Mouse (Mus musculus): Measurements from ENCODE around the gene Grm2. TPM values are rescaled to one million over a fixed set of nuclear protein-coding genes. Genes with fewer than 3 reads are reported as not detected.
"Not testable (repeated sequence)": the region's sequence is repeated elsewhere in the genome, so short reads cannot be mapped to it uniquely, and the experiment has no call there.

Gene Grm2
- polyA plus RNA-seq, 1 experiment from 2014 or later, result not detected

DNA sequence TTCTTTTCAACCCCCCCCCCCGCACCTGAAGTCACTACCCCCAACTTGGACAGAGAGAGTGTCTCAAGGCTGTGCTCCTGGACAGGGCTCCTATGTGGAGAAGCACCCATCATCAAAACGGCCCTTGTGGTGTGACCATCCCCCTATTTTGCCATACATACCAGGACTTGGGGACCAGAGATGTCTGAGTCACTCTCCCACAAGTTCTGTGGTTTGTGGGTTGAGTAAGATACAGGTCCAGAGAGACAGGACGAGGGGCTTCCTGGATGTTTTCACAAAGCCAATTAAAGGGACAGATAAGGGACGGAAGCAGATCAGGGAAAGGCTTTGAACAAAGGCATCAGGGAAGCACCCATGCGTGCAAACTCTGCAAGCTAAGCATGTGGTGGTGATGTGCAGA lies 14.5 kb downstream of the Grm2 start:
- ATAC-seq (ENCODE audit: low read depth), result no peak
- Histone ChIP-seq H3K27me3 (ENCODE audit: control insufficient read depth, insufficient read depth, low read depth, low read length) (no peaks in the 10 kb centered on the region), H3K4me2 (ENCODE audit: low read depth, low read length) (no peak overlapping the region), H3K9ac (ENCODE audit: low read depth, low read length) (no peak overlapping the region), H3K4me3 (ENCODE audit: low read depth, low read length) (no peak overlapping the region), H3K4me1 (ENCODE audit: control insufficient read depth, low read depth, low read length) (no peaks in the 10 kb centered on the region; the same call in 1 of the 2 replicates), H3K27ac (ENCODE audit: low read length) (no peak overlapping the region), H3K9me3 (replicated peaks; ENCODE audit: control insufficient read depth, low read length) (no peaks in the 10 kb centered on the region), H3K36me3 (ENCODE audit: control insufficient read depth, insufficient read depth) (no peaks in the 10 kb centered on the region)
- WGBS (ENCODE audit: insufficient replicate concordance), result 31% methylated on average over 5 of the region's 5 CpGs

DNA sequence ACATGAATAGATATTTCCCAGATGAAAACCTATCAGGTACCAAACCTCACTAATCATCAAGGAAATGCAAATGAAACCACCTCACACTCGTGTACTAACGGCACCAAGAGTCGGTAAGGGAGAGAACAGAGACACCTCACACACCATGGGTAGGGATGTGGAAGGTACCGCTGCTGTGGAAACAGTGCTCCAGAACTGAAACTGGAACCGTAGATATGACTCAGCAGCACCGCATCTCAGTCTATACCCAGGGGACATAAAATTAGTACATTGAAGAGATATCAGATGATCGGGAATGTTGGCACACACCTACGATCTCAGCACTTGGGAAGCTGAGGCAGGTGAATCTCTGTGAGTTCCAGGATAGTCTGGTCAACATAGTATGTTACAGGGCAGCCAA lies 17.7 kb downstream of the Grm2 start:
- H3K4me3 ChIP-seq (ENCODE audit: low read depth, low read length), result no peak overlapping the region
- no peaks in the 10 kb centered on the region for H3K9me3 ChIP-seq (replicated peaks; ENCODE audit: control insufficient read depth, low read length)
- 70% methylated on average over 8 of the region's 8 CpGs for WGBS (ENCODE audit: insufficient replicate concordance)
- no peaks in the 10 kb centered on the region for H3K36me3 ChIP-seq (ENCODE audit: control insufficient read depth, insufficient read depth)
- no peak overlapping the region for H3K9ac ChIP-seq (ENCODE audit: low read depth, low read length)
- no peak overlapping the region for H3K4me2 ChIP-seq (ENCODE audit: low read depth, low read length)
- no peaks in the 10 kb centered on the region; the same call in 1 of the 2 replicates for H3K4me1 ChIP-seq (ENCODE audit: control insufficient read depth, low read depth, low read length)
- no peaks in the 10 kb centered on the region for H3K27me3 ChIP-seq (ENCODE audit: control insufficient read depth, insufficient read depth, low read depth, low read length)
- H3K27ac ChIP-seq (ENCODE audit: low read length), result no peak overlapping the region
- no peak for ATAC-seq (ENCODE audit: low read depth)

DNA sequence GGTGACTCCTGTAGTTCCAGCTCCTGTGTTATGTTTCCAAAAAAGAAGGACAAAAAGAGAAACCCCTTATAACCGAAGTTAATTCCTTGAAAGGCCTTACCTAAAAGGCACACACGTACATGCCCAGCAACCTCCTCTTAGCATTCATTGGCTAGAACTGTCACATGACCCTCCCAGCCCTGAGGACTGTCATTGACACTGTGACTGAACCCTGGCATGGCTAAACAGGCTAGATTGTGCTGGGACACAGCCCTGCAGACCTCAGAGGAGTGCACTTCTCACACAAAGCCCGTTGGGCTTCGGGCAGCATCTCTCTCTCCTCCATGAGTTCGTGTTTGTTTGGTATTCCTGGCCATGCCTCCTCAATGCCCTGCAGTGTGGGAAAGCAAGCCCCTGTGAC lies 23.7 kb downstream of the Grm2 start:
- 48% methylated on average over 5 of the region's 5 CpGs for WGBS (ENCODE audit: insufficient replicate concordance)

DNA sequence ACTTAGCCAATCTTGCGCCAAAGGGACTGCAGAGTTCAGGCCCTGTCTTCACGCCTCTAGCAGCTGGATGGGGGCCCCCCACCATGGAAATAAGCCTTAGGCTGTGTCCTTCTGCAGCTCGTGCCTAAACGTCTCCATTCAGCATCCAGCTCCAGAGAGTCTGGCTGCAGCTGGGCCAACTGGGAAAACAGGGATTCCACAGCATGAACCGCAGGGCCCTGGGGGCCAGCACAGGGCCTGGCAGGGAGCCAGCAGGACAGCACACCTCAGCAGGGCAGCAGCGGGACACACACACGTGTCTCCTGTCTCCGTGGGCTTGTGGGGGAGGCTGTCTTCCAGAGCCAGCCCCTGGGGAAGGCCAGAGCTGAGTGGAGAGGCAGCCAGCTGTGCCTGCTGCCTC lies 28.1 kb downstream of the Grm2 start:
- not testable (repeated sequence) for H3K27me3 ChIP-seq (ENCODE audit: control insufficient read depth, insufficient read depth, low read depth, low read length); H3K4me3 ChIP-seq (ENCODE audit: low read depth, low read length); ATAC-seq (ENCODE audit: low read depth); H3K9me3 ChIP-seq (replicated peaks; ENCODE audit: control insufficient read depth, low read length); H3K4me1 ChIP-seq (ENCODE audit: control insufficient read depth, low read depth, low read length); H3K36me3 ChIP-seq (ENCODE audit: control insufficient read depth, insufficient read depth); H3K9ac ChIP-seq (ENCODE audit: low read depth, low read length); H3K4me2 ChIP-seq (ENCODE audit: low read depth, low read length); H3K27ac ChIP-seq (ENCODE audit: low read length)
- WGBS (ENCODE audit: insufficient replicate concordance), result 29% methylated on average over 8 of the region's 8 CpGs

More for the DNA sequence above, 23.7 kb downstream of the Grm2 start:
- no peak overlapping the region for H3K4me2 ChIP-seq (ENCODE audit: low read depth, low read length)
- no peaks in the 10 kb centered on the region for H3K4me1 ChIP-seq (ENCODE audit: control insufficient read depth, low read depth, low read length)
- no peak overlapping the region for H3K4me3 ChIP-seq (ENCODE audit: low read depth, low read length)
- no peaks in the 10 kb centered on the region for H3K27me3 ChIP-seq (ENCODE audit: control insufficient read depth, insufficient read depth, low read depth, low read length)
- H3K9me3 ChIP-seq (replicated peaks; ENCODE audit: control insufficient read depth, low read length), result no peaks in the 10 kb centered on the region
- no peak overlapping the region for H3K9ac ChIP-seq (ENCODE audit: low read depth, low read length)
- H3K27ac ChIP-seq (ENCODE audit: low read length), result no peak overlapping the region
- no peak for ATAC-seq (ENCODE audit: low read depth)
- H3K36me3 ChIP-seq (ENCODE audit: control insufficient read depth, insufficient read depth), result no peaks in the 10 kb centered on the region

DNA sequence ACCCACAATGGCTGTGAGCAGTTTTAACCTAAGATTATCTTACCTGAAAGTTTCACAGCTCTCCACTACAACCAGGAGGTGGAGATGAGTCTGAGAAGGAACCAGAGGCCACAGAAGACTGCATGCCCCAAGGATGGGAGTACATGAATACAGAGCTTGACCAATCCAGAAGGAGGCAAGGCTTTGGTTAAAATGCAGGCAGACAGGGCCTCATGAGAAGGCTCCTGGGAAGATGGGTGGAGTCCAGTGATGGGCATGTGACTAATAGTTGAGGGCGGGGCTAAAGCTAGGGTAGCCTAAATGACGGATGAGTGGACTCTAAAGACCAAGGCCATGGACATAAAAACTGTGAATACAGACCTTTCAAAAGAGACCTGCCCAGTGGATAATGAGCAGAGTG lies 29.6 kb downstream of the Grm2 start, which contains the start of gene Iqcf6:
Gene Iqcf6, plus strand, starts transcription at position 301 of the 400 bp plus-strand sequence.
- H3K4me1 ChIP-seq (ENCODE audit: control insufficient read depth, low read depth, low read length), result no peaks in the 10 kb centered on the region
- no peak within 1 kb of the TSS for H3K27ac ChIP-seq (ENCODE audit: low read length)
- no peaks in the 10 kb centered on the region for H3K9me3 ChIP-seq (replicated peaks; ENCODE audit: control insufficient read depth, low read length)
- 48% methylated on average over 2 of the region's 2 CpGs for WGBS (ENCODE audit: insufficient replicate concordance)
- H3K4me3 ChIP-seq (ENCODE audit: low read depth, low read length), result no peak within 1 kb of the TSS
- no peak within 1 kb of the TSS for H3K4me2 ChIP-seq (ENCODE audit: low read depth, low read length)
- no peak within 1 kb of the TSS for H3K9ac ChIP-seq (ENCODE audit: low read depth, low read length)
- no peak for ATAC-seq (ENCODE audit: low read depth)
- H3K27me3 ChIP-seq (ENCODE audit: control insufficient read depth, insufficient read depth, low read depth, low read length), result no peaks in the 10 kb centered on the region
- H3K36me3 ChIP-seq (ENCODE audit: control insufficient read depth, insufficient read depth), result no peaks in the 10 kb centered on the region

DNA sequence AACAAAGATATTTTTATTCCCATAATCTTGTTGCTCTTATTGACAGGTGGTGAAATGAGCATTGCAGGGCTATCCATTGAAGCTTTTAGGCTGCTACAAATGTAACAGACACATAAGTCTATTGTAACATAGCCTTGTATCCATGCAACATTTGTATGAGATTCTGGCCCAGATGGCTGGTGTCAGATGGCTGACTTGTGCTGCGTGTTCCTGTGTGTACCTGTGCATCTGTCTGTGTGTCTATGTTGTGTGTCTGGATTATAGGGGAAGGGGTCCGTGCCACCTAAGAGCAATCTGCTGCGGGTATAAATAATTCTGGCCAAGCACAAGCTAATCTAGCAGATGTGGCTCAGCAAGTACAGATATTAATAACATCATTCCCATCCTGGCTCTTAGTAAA lies 38.4 kb downstream of the Grm2 start:
- Histone ChIP-seq H3K9ac (ENCODE audit: low read depth, low read length) (no peak overlapping the region), H3K36me3 (ENCODE audit: control insufficient read depth, insufficient read depth) (no peaks in the 10 kb centered on the region), H3K4me2 (ENCODE audit: low read depth, low read length) (no peak overlapping the region), H3K4me3 (ENCODE audit: low read depth, low read length) (no peak overlapping the region), H3K9me3 (replicated peaks; ENCODE audit: control insufficient read depth, low read length) (no peaks in the 10 kb centered on the region), H3K27me3 (ENCODE audit: control insufficient read depth, insufficient read depth, low read depth, low read length) (no peaks in the 10 kb centered on the region), H3K4me1 (ENCODE audit: control insufficient read depth, low read depth, low read length) (no peaks in the 10 kb centered on the region), H3K27ac (ENCODE audit: low read length) (no peak overlapping the region)
- ATAC-seq (ENCODE audit: low read depth), result no peak
- 50% methylated on average over 3 of the region's 3 CpGs for WGBS (ENCODE audit: insufficient replicate concordance)

DNA sequence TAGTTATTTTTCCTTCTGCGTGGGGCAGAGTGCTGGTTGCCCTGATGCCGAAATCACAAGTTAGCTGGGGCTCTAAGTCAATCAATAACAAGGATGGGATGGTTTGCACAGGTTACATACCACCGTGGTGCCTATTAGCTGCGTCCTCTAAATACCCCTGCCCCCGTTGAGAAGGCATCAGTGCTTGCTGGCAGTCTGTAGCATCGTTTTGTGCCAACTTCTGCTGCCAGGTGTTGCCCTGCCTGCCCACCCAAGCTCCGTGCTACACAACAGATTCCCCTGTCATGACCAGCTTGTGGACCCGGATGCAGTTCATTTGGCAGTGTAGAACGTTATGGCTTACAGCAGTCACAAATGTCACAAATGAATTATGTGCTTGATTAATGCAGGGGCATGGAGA lies 39.6 kb downstream of the Grm2 start:
- 61% methylated on average over 9 of the region's 9 CpGs for WGBS (ENCODE audit: insufficient replicate concordance)
- Histone ChIP-seq H3K4me3 (ENCODE audit: low read depth, low read length) (no peak overlapping the region), H3K4me2 (ENCODE audit: low read depth, low read length) (no peak overlapping the region)

DNA sequence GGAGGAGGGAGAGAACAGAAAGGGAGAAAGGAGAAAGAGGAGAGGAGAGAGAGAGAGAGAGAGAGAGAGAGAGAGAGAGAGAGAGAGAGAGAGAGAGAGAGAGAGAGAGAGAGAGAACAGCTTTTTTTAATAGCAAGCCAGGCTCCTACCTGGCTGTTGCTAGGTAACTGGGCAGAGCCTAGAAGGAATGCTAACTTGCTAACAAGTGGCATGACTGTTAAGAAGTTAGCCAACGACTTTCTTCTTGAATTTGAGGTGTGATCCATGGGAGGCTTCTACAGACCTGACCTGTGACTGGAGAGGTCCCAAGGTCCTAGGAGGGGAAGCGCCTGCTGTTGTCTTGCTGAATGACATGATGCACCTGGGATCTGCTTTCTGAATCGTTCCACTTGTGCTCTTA lies 41.3 kb downstream of the Grm2 start:
- H3K27me3 ChIP-seq (ENCODE audit: control insufficient read depth, insufficient read depth, low read depth, low read length), result no peaks in the 10 kb centered on the region
- no peaks in the 10 kb centered on the region for H3K4me1 ChIP-seq (ENCODE audit: control insufficient read depth, low read depth, low read length)
- no peak overlapping the region for H3K9ac ChIP-seq (ENCODE audit: low read depth, low read length)
- 30% methylated on average over 3 of the region's 3 CpGs for WGBS (ENCODE audit: insufficient replicate concordance)
- ATAC-seq (ENCODE audit: low read depth), result no peak
- H3K27ac ChIP-seq (ENCODE audit: low read length), result no peak overlapping the region
- no peak overlapping the region for H3K4me3 ChIP-seq (ENCODE audit: low read depth, low read length)
- H3K36me3 ChIP-seq (ENCODE audit: control insufficient read depth, insufficient read depth), result no peaks in the 10 kb centered on the region
- no peak overlapping the region for H3K4me2 ChIP-seq (ENCODE audit: low read depth, low read length)
- no peaks in the 10 kb centered on the region for H3K9me3 ChIP-seq (replicated peaks; ENCODE audit: control insufficient read depth, low read length)

More for the DNA sequence above, 39.6 kb downstream of the Grm2 start:
- no peaks in the 10 kb centered on the region for H3K36me3 ChIP-seq (ENCODE audit: control insufficient read depth, insufficient read depth)
- no peak overlapping the region for H3K27ac ChIP-seq (ENCODE audit: low read length)
- no peaks in the 10 kb centered on the region for H3K9me3 ChIP-seq (replicated peaks; ENCODE audit: control insufficient read depth, low read length)
- H3K4me1 ChIP-seq (ENCODE audit: control insufficient read depth, low read depth, low read length), result no peaks in the 10 kb centered on the region
- no peak for ATAC-seq (ENCODE audit: low read depth)
- no peaks in the 10 kb centered on the region for H3K27me3 ChIP-seq (ENCODE audit: control insufficient read depth, insufficient read depth, low read depth, low read length)
- no peak overlapping the region for H3K9ac ChIP-seq (ENCODE audit: low read depth, low read length)

DNA sequence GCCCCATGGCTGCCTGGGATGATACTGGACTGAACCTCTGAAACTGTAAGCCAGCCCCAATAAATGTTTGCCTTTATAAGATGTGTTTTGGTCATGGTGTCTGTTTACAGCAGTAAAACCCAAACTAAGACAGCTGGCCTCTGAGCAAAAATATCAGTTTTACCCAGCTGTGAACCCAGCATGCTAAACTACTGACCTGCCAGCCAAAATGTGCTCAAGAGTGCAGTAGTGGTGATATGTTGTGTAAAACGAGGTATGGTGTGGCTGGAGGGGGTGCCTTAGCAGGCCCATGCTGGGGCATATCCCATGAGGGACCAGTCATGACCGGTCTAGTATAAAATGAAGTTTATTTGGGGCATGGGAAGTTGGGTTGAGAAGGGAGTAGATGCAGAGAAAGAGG lies 41.9 kb downstream of the Grm2 start:
- no peak for ATAC-seq (ENCODE audit: low read depth)
- Histone ChIP-seq H3K9me3 (replicated peaks; ENCODE audit: control insufficient read depth, low read length) (no peaks in the 10 kb centered on the region), H3K4me2 (ENCODE audit: low read depth, low read length) (no peak overlapping the region), H3K36me3 (ENCODE audit: control insufficient read depth, insufficient read depth) (no peaks in the 10 kb centered on the region), H3K4me1 (ENCODE audit: control insufficient read depth, low read depth, low read length) (no peaks in the 10 kb centered on the region), H3K9ac (ENCODE audit: low read depth, low read length) (no peak overlapping the region), H3K27ac (ENCODE audit: low read length) (no peak overlapping the region), H3K27me3 (ENCODE audit: control insufficient read depth, insufficient read depth, low read depth, low read length) (no peaks in the 10 kb centered on the region), H3K4me3 (ENCODE audit: low read depth, low read length) (no peak overlapping the region)
- 38% methylated on average over 2 of the region's 2 CpGs for WGBS (ENCODE audit: insufficient replicate concordance)

Data from liver, embryonic 16.5 days (tissue).